ENCODE assay signal across 9 mouse cellular contexts in genomic region chr1:60778465-60779115, GRCm38 (mm10).
DNase-seq lines count a peak whose midpoint lies in the region; ATAC-seq and TF ChIP-seq lines count a peak whose summit lies in the region.
"Had no signal": no experiment of that assay in that cellular context is flagged by ENCODE, and none has a peak within 500 bp of the region (broad histone marks: within the 10 kb centered on the region; RNA-seq: fewer than 3 reads in every experiment).

No protein-coding gene starts in this region.

- H3K9ac ChIP-seq in midbrain, embryonic 16.5 days (ENCODE audit: low read depth, low read length) = no peak overlapping the region

- H3K9me3 ChIP-seq in midbrain, embryonic 16.5 days (replicated peaks; ENCODE audit: control insufficient read depth, low read length, poor library complexity, severe bottlenecking) = no peaks in the 10 kb centered on the region

- WGBS in midbrain, embryonic 16.5 days = 76% methylated on average over 8 of the region's 8 CpGs

- H3K36me3 ChIP-seq in midbrain, embryonic 16.5 days (ENCODE audit: control insufficient read depth, insufficient read depth, low read length) = no peaks in the 10 kb centered on the region

- intact Hi-C loops in left cerebral cortex, postnatal 4 days (cut with DNase I) = no loop called here

- no peak overlapping the region for H3K4me2 ChIP-seq in midbrain, embryonic 16.5 days (ENCODE audit: low read length)

- ATAC-seq in midbrain, embryonic 16.5 days = no peak

- H3K27ac ChIP-seq in midbrain, embryonic 16.5 days (ENCODE audit: low read length) = no peak overlapping the region
- no peak overlapping the region for H3K27ac ChIP-seq in layer of hippocampus, adult 2 months

- DNase-seq in left cerebral cortex, postnatal 4 days = peak; percentile 7
- DNase-seq in left cerebral cortex, adult 9 months (ENCODE audit: low spot score in 2 of 2) = no peak
- peak; percentile 46 for DNase-seq in gastrocnemius, postnatal 10 days
- DNase-seq in heart, postnatal 4 days = peak; percentile 57
- peak; percentile 33 for DNase-seq in lung, postnatal 4 days
- no peak for DNase-seq in spleen, adult 12 weeks (ENCODE audit: low spot score)
- no peak for DNase-seq in layer of hippocampus, adult 2 months (ENCODE audit: low spot score in 2 of 2)
- DNase-seq: retina, postnatal 1 day had no signal

- H3K4me3 ChIP-seq in midbrain, embryonic 16.5 days (ENCODE audit: low read depth, low read length) = no peak overlapping the region
- no peak overlapping the region for H3K4me3 ChIP-seq in layer of hippocampus, adult 2 months

- H3K27me3 ChIP-seq in midbrain, embryonic 16.5 days (ENCODE audit: control insufficient read depth, insufficient read depth, low read depth, low read length) = no peaks in the 10 kb centered on the region

- H3K4me1 ChIP-seq in midbrain, embryonic 16.5 days (ENCODE audit: control insufficient read depth, insufficient read depth, low read length) = no peaks in the 10 kb centered on the region

- no peak for TF ChIP-seq CTCF in layer of hippocampus, adult 2 months (conservative IDR thresholded peaks at IDR 0.05)

Comparison
In these comparisons a context has a peak if more than half of its experiments do, and no peak if none do; other contexts are left out.
1. DNase-seq: peak in left cerebral cortex, postnatal 4 days (single experiment), gastrocnemius, postnatal 10 days (single experiment), heart, postnatal 4 days (single experiment) and lung, postnatal 4 days (2 of 2); none in left cerebral cortex, adult 9 months (0 of 2), spleen, adult 12 weeks (single experiment) and layer of hippocampus, adult 2 months (0 of 2).